Mouse (Mus musculus) embryonic facial prominence, embryonic 11.5 days (tissue): ENCODE data around the gene Gm28539. TPM values are rescaled to one million over a fixed set of nuclear protein-coding genes. Genes with fewer than 3 reads are reported as not detected.
"Not testable (repeated sequence)": the region's sequence is repeated elsewhere in the genome, so short reads cannot be mapped to it uniquely, and the experiment has no call there.

Experiments
- ATAC-seq: fragments of 200-750 bp; cut with Nextera tagmentation; replicated peaks from 2 replicates; pipeline ENCODE4 v1.8.0; 2017; ENCODE audit warnings: low read depth; ENCODE audit not compliant: insufficient number of reproducible peaks, low FRiP score, low TSS enrichment
- DNase-seq: peaks from one replicate; pipeline ENCODE4 v3.0.0-alpha.2; 2015; ENCODE audit warnings: low spot score
- H3K27ac ChIP-seq: fragments of 300-500 bp; sonication (generic); replicated peaks from 2 replicates; pipeline ENCODE4 v1.5.1; 2014; ENCODE audit warnings: mild to moderate bottlenecking, low read depth, low read length, control low read depth
- H3K27me3 ChIP-seq: fragments of 300-500 bp; sonication (generic); 2 replicates; pipeline ENCODE4 v1.6.1; 2014; ENCODE audit warnings: mild to moderate bottlenecking, low read length, moderate library complexity, mixed read lengths; ENCODE audit not compliant: control insufficient read depth, insufficient read depth
- H3K36me3 ChIP-seq: fragments of 300-500 bp; sonication (generic); replicated peaks from 2 replicates; pipeline ENCODE4 v1.6.1; 2014; ENCODE audit warnings: low read depth, mild to moderate bottlenecking, low read length, moderate library complexity, mixed read lengths; ENCODE audit not compliant: control insufficient read depth, insufficient read depth
- H3K4me1 ChIP-seq: fragments of 300-500 bp; sonication (generic); 2 replicates; pipeline ENCODE4 v1.6.1; 2014; ENCODE audit warnings: low read length, mixed read lengths; ENCODE audit not compliant: control insufficient read depth, insufficient read depth
- H3K4me2 ChIP-seq: fragments of 300-500 bp; sonication (generic); 2 replicates; pipeline ENCODE4 v1.6.1; 2014; ENCODE audit warnings: low read depth, mild to moderate bottlenecking, control low read depth, low read length, moderate library complexity
- H3K4me3 ChIP-seq: fragments of 300-500 bp; sonication (generic); 2 replicates; pipeline ENCODE4 v1.5.1; 2014; ENCODE audit warnings: low read depth, low read length, control low read depth
- H3K9ac ChIP-seq: fragments of 300-500 bp; sonication (generic); replicated peaks from 2 replicates; pipeline ENCODE4 v1.6.1; 2014; ENCODE audit warnings: mild to moderate bottlenecking, control low read depth, low read length
- H3K9me3 ChIP-seq: fragments of 300-500 bp; sonication (generic); replicated peaks from 2 replicates; pipeline ENCODE4 v1.6.1; 2016; ENCODE audit warnings: mild to moderate bottlenecking, low read length, inconsistent platforms, mixed read lengths; ENCODE audit not compliant: control insufficient read depth
- WGBS: fragments of 180-500 bp; shearing (Covaris S2); extraction: QIAGEN DNeasy Blood & Tissue Kit; methylation state at CpG from one replicate; pipeline ENCODE4 v1.1.7; 2014; 5-methylcytosine and 5-hydroxymethylcytosine counted together
- polyA plus RNA-seq: library from polyadenylated mRNA; unstranded; fragments of >200 nt; fragmentation: Nextera tagmentation; extraction: Ambion mirVana; gene quantifications from 2 replicates; pipeline ENCODE4 v1.2.1, GENCODE M21; 2014

Gm28539 gene
- polyA plus RNA-seq, 1 experiment from 2014 or later, result not detected

- peaks cover 9% of the 10 kb centered on the region for H3K36me3 ChIP-seq
- WGBS, result 96% methylated on average over 9 of the region's 9 CpGs
- no peak overlapping the region for H3K4me2 ChIP-seq
- H3K27ac ChIP-seq, result no peak overlapping the region
- H3K27me3 ChIP-seq, result no peaks in the 10 kb centered on the region
- DNase-seq (no peak), ATAC-seq (no peak)
- H3K9me3 ChIP-seq, result no peaks in the 10 kb centered on the region
- H3K4me1 ChIP-seq, result no peaks in the 10 kb centered on the region
- H3K4me3 ChIP-seq, result no peak overlapping the region
- H3K9ac ChIP-seq, result no peak overlapping the region
Observed at GRCm38 (mm10) chr16:18948941-18949340, 112.6 kb downstream of the Gm28539 start.

GRCm38 (mm10) chr16:18950351-18950750, 114.0 kb downstream of the Gm28539 start:
- ATAC-seq, result no peak
- no peak overlapping the region for H3K4me2 ChIP-seq
- peaks cover 11% of the 10 kb centered on the region for H3K36me3 ChIP-seq
- no peak overlapping the region for H3K27ac ChIP-seq
- no peak overlapping the region for H3K4me3 ChIP-seq
- H3K27me3 ChIP-seq, result no peaks in the 10 kb centered on the region
- 81% methylated on average over 2 of the region's 2 CpGs for WGBS
- no peak for DNase-seq
- H3K9me3 ChIP-seq, result no peaks in the 10 kb centered on the region
- no peak overlapping the region for H3K9ac ChIP-seq
- H3K4me1 ChIP-seq, result no peaks in the 10 kb centered on the region

- DNase-seq (no peak), ATAC-seq (no peak)
- Histone ChIP-seq H3K4me2 (no peak overlapping the region), H3K4me1 (no peaks in the 10 kb centered on the region), H3K9me3 (no peaks in the 10 kb centered on the region), H3K27ac (no peak overlapping the region), H3K36me3 (peaks cover 9% of the 10 kb centered on the region), H3K27me3 (no peaks in the 10 kb centered on the region), H3K9ac (no peak overlapping the region), H3K4me3 (no peak overlapping the region)
Observed at GRCm38 (mm10) chr16:18952813-18953212, 116.4 kb downstream of the Gm28539 start.

GRCm38 (mm10) chr16:18955070-18955469, 118.7 kb downstream of the Gm28539 start:
- no peak overlapping the region for H3K27ac ChIP-seq
- 91% methylated on average over 3 of the region's 3 CpGs for WGBS
- peaks cover 9% of the 10 kb centered on the region for H3K36me3 ChIP-seq
- no peaks in the 10 kb centered on the region for H3K9me3 ChIP-seq
- no peak overlapping the region for H3K9ac ChIP-seq
- no peak overlapping the region for H3K4me3 ChIP-seq
- H3K4me1 ChIP-seq, result no peaks in the 10 kb centered on the region
- no peak overlapping the region for H3K4me2 ChIP-seq
- H3K27me3 ChIP-seq, result no peaks in the 10 kb centered on the region
- ATAC-seq (no peak), DNase-seq (no peak)

GRCm38 (mm10) chr16:18963486-18963885, 127.1 kb downstream of the Gm28539 start:
- DNase-seq (no peak), ATAC-seq (no peak)
- peaks cover 7% of the 10 kb centered on the region; the same call in 1 of the 2 replicates for H3K9me3 ChIP-seq
- H3K9ac ChIP-seq, result no peak overlapping the region
- H3K4me2 ChIP-seq, result no peak overlapping the region
- H3K27me3 ChIP-seq, result no peaks in the 10 kb centered on the region
- H3K4me3 ChIP-seq, result no peak overlapping the region
- peaks cover 13% of the 10 kb centered on the region for H3K36me3 ChIP-seq
- H3K4me1 ChIP-seq, result no peaks in the 10 kb centered on the region
- H3K27ac ChIP-seq, result no peak overlapping the region

- H3K4me3 ChIP-seq, result no peak overlapping the region
- 96% methylated on average over 9 of the region's 9 CpGs for WGBS
- no peaks in the 10 kb centered on the region for H3K36me3 ChIP-seq
- no peak overlapping the region for H3K9ac ChIP-seq
- no peaks in the 10 kb centered on the region for H3K9me3 ChIP-seq
- no peaks in the 10 kb centered on the region for H3K27me3 ChIP-seq
- H3K4me1 ChIP-seq, result no peaks in the 10 kb centered on the region
- no peak for ATAC-seq
- no peak for DNase-seq
- H3K27ac ChIP-seq, result no peak overlapping the region
- H3K4me2 ChIP-seq, result no peak overlapping the region
Observed at GRCm38 (mm10) chr16:18969420-18970128, 133.2 kb downstream of the Gm28539 start.

GRCm38 (mm10) chr16:18970837-18971236, 134.5 kb downstream of the Gm28539 start:
- Histone ChIP-seq H3K9ac (no peak overlapping the region), H3K27ac (no peak overlapping the region), H3K4me2 (no peak overlapping the region), H3K4me1 (no peaks in the 10 kb centered on the region), H3K27me3 (no peaks in the 10 kb centered on the region), H3K36me3 (no peaks in the 10 kb centered on the region), H3K4me3 (no peak overlapping the region), H3K9me3 (no peaks in the 10 kb centered on the region)
- WGBS, result 67% methylated on average over 3 of the region's 3 CpGs
- DNase-seq (no peak), ATAC-seq (no peak)

GRCm38 (mm10) chr16:18975665-18976064, 139.3 kb downstream of the Gm28539 start:
- H3K9ac ChIP-seq, H3K4me3 ChIP-seq, H3K9me3 ChIP-seq, H3K27me3 ChIP-seq, H3K36me3 ChIP-seq, H3K4me2 ChIP-seq, H3K27ac ChIP-seq, DNase-seq, H3K4me1 ChIP-seq, ATAC-seq: not testable (repeated sequence)
- 84% methylated on average over 23 of the region's 23 CpGs for WGBS
